Mouse (Mus musculus) thymus, postnatal 4 days (tissue): ENCODE data around the gene Rrh.

Experiments
- DNase-seq: peaks from one replicate; pipeline ENCODE4 v3.0.0; 2021

The Rrh gene

GRCm38 (mm10) chr3:129822206-129822775, at the start of gene Rrh:
Gene Rrh, minus strand, starts transcription at chr3:129822587.
- DNase-seq, result no peak

- DNase-seq, result peak; percentile 77
Observed at GRCm38 (mm10) chr3:129863698-129864097, 41.3 kb upstream of the Rrh start.

- no peak for DNase-seq
Observed at GRCm38 (mm10) chr3:129862592-129862991, 40.2 kb upstream of the Rrh start.

GRCm38 (mm10) chr3:129846846-129847245, 24.5 kb upstream of the Rrh start:
- DNase-seq, result no peak

- DNase-seq, result no peak
Observed at GRCm38 (mm10) chr3:129845868-129846267, 23.5 kb upstream of the Rrh start.

GRCm38 (mm10) chr3:129838017-129838416, 15.6 kb upstream of the Rrh start:
- no peak for DNase-seq

- no peak for DNase-seq
Observed at GRCm38 (mm10) chr3:129836965-129837364, 14.6 kb upstream of the Rrh start.

GRCm38 (mm10) chr3:129836051-129836697, 13.8 kb upstream of the Rrh start:
- DNase-seq, result no peak

GRCm38 (mm10) chr3:129835388-129835934, 13.1 kb upstream of the Rrh start, which contains the start of gene Cfi:
Gene Cfi, plus strand, starts transcription at chr3:129835884.
- DNase-seq, result no peak

GRCm38 (mm10) chr3:129831035-129831568, 8.7 kb upstream of the Rrh start, which contains the start of gene Gar1:
Gene Gar1, minus strand, starts transcription at chr3:129831396.
- peak; percentile 96 for DNase-seq

- DNase-seq, result peak; percentile 80
Observed at GRCm38 (mm10) chr3:129830626-129831025, 8.2 kb upstream of the Rrh start.

GRCm38 (mm10) chr3:129827691-129828090, 5.3 kb upstream of the Rrh start:
- no peak for DNase-seq

- no peak for DNase-seq
Observed at GRCm38 (mm10) chr3:129826691-129827090, 4.3 kb upstream of the Rrh start.

GRCm38 (mm10) chr3:129824891-129825290, 2.5 kb upstream of the Rrh start:
- no peak for DNase-seq

GRCm38 (mm10) chr3:129824146-129824545, 1.8 kb upstream of the Rrh start:
- DNase-seq, result no peak

- no peak for DNase-seq
Observed at GRCm38 (mm10) chr3:129823293-129823692, 906 bp upstream of the Rrh start.

- no peak for DNase-seq
Observed at GRCm38 (mm10) chr3:129821736-129822135, 651 bp downstream of the Rrh start.

- no peak for DNase-seq
Observed at GRCm38 (mm10) chr3:129820847-129821246, 1.5 kb downstream of the Rrh start.

- DNase-seq, result no peak
Observed at GRCm38 (mm10) chr3:129803765-129804164, 18.6 kb downstream of the Rrh start, which contains the start of gene Lrit3. Gene Lrit3, minus strand, starts transcription at chr3:129804030.

GRCm38 (mm10) chr3:129799011-129799410, 23.4 kb downstream of the Rrh start:
- DNase-seq, result no peak

- no peak for DNase-seq
Observed at GRCm38 (mm10) chr3:129798551-129798950, 23.8 kb downstream of the Rrh start.

- no peak for DNase-seq
Observed at GRCm38 (mm10) chr3:129797341-129797740, 25.0 kb downstream of the Rrh start.

- DNase-seq, result no peak
Observed at GRCm38 (mm10) chr3:129793801-129794200, 28.6 kb downstream of the Rrh start.

GRCm38 (mm10) chr3:129782746-129783145, 39.6 kb downstream of the Rrh start:
- DNase-seq, result no peak
